Mouse (Mus musculus): ENCODE measurements around the gene Papola.

- no peak for TF ChIP-seq CTCF (conservative IDR thresholded peaks at IDR 0.05; ENCODE audit: low read length)
- no peak for TF ChIP-seq NANOG (IDR thresholded peaks at IDR 0.05; ENCODE audit: borderline replicate concordance, low read length)
- no peak for TF ChIP-seq POU5F1 (IDR thresholded peaks at IDR 0.05; ENCODE audit: borderline replicate concordance, low read length)
These were observed 99.5 kb downstream of the Papola start for GRCm38 (mm10) chr12:105883799-105884514.

Data from E14TG2a.4 (cell line).